Mouse (Mus musculus): Measurements from ENCODE around the gene Trappc6a. TPM values are rescaled to one million over a fixed set of nuclear protein-coding genes. Genes with fewer than 3 reads are reported as not detected.

The Trappc6a gene
- polyA plus RNA-seq, 1 experiment, result 62.1 TPM

DNA sequence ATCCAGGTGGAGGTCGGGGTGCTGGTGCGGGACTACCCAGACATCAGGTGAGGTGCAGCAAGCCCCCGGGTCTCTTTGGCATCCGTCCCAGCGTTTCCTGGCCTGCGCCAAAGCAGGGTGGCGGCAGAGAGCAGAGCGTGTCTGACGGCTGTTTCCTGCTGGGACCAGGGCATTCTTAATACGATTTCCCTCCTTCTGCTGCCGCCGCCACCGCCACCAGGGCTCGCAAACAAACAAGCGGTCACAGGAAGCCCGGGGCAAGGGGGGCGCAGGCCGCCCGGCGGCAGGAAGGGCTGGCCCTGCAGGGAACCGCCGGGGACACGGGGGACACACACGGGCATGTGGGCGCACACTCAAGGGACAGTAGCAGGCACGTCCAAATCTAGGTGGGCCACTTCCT lies 16.5 kb upstream of the Trappc6a start:
- no peak overlapping the region for H3K4me3 ChIP-seq (ENCODE audit: control insufficient read depth, low read depth, low read length)
- no peaks in the 10 kb centered on the region for H3K27me3 ChIP-seq (ENCODE audit: control insufficient read depth, insufficient read depth, low read length)
- H3K36me3 ChIP-seq (ENCODE audit: control insufficient read depth, insufficient read depth, low read length), result no peaks in the 10 kb centered on the region
- H3K27ac ChIP-seq (ENCODE audit: control insufficient read depth, insufficient read depth, low read depth, low read length), result peak overlapping the region; percentile 71
- TF ChIP-seq POLR2A (IDR thresholded peaks at IDR 0.05; ENCODE audit: control insufficient read depth, low read depth, low read length), result no peak
- no peak for TF ChIP-seq CTCF (IDR thresholded peaks at IDR 0.05; ENCODE audit: control insufficient read depth, insufficient read depth, insufficient replicate concordance, low read depth, low read length)
- H3K4me1 ChIP-seq (ENCODE audit: control insufficient read depth, insufficient read depth, low read length), result peaks cover 21% of the 10 kb centered on the region

DNA sequence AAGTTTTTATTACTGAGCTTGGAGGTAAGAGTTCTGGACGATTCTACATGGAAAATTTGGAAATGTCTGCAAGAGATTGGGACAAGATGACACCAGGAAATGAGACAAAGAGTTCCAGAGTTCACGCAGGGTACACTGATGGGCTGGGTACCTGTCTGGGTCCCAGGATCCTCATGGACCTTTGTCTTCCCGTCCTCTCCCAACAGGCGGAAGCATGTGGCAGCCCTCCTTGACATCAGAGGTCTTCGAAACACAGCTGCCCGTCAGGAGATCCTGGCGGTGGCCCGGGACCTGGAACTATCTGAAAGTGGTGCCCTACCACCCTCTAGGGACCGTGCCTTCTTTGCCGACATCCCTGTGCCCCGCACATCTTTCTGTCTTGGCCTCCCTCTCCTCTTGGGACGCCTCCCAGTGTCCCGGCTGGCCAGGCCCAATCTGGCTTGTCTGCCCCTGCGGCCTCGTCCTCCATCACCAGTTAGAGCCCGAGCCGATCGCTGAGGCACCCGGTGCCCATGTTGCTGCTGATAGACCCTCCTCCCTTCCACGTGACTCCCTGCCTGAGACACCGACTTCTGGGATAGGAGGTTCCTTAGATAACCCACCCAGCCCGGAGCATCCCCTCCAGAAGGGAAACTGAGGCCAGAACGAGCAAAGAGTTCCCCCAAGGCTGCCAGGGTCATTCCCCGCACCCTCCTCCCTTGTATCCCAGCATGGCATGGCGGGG lies 13.3 kb upstream of the Trappc6a start:
- Histone ChIP-seq H3K27ac (ENCODE audit: control insufficient read depth, insufficient read depth, low read depth, low read length) (0 out of 2 replicates have a peak overlapping the region, but pooled peaks have one; percentile 8), H3K4me3 (ENCODE audit: control insufficient read depth, low read depth, low read length) (no peak overlapping the region)
- TF ChIP-seq CTCF (IDR thresholded peaks at IDR 0.05; ENCODE audit: control insufficient read depth, insufficient read depth, insufficient replicate concordance, low read depth, low read length), result no peak
- no peak for TF ChIP-seq POLR2A (IDR thresholded peaks at IDR 0.05; ENCODE audit: control insufficient read depth, low read depth, low read length)

GRCm38 (mm10) chr7:19495521-19496213 lies 12.5 kb upstream of the Trappc6a start:
- Histone ChIP-seq H3K27me3 (ENCODE audit: control insufficient read depth, insufficient read depth, low read length) (no peaks in the 10 kb centered on the region), H3K4me3 (ENCODE audit: control insufficient read depth, low read depth, low read length) (no peak overlapping the region), H3K4me1 (ENCODE audit: control insufficient read depth, insufficient read depth, low read length) (peaks cover 17% of the 10 kb centered on the region), H3K36me3 (ENCODE audit: control insufficient read depth, insufficient read depth, low read length) (no peaks in the 10 kb centered on the region), H3K27ac (ENCODE audit: control insufficient read depth, insufficient read depth, low read depth, low read length) (peak overlapping the region; percentile 74)
- TF ChIP-seq POLR2A (IDR thresholded peaks at IDR 0.05; ENCODE audit: control insufficient read depth, low read depth, low read length), result no peak
- no peak for TF ChIP-seq CTCF (IDR thresholded peaks at IDR 0.05; ENCODE audit: control insufficient read depth, insufficient read depth, insufficient replicate concordance, low read depth, low read length)

More for the DNA sequence above, 13.3 kb upstream of the Trappc6a start:
- Histone ChIP-seq H3K36me3 (ENCODE audit: control insufficient read depth, insufficient read depth, low read length) (no peaks in the 10 kb centered on the region), H3K27me3 (ENCODE audit: control insufficient read depth, insufficient read depth, low read length) (no peaks in the 10 kb centered on the region), H3K4me1 (ENCODE audit: control insufficient read depth, insufficient read depth, low read length) (peaks cover 17% of the 10 kb centered on the region)

DNA sequence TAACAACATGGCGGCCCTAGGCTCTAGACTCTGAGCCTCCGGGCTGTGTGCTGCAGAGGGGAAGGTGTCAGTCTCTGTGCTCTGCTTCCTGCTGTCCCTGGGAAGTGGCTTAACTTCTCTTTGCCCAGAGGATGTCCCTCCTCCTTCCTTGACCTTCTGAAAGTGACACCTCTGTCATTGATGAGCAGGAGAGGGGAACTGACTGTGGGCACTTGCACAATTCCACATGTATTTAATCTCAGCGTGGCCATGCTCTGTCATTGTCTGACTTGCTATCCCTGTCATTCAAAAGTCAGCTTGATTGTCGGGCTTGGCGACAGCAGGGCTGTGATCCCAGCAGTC lies 12.0 kb upstream of the Trappc6a start:
- peaks cover 17% of the 10 kb centered on the region for H3K4me1 ChIP-seq (ENCODE audit: control insufficient read depth, insufficient read depth, low read length)
- TF ChIP-seq CTCF (IDR thresholded peaks at IDR 0.05; ENCODE audit: control insufficient read depth, insufficient read depth, insufficient replicate concordance, low read depth, low read length) (no peak), POLR2A (IDR thresholded peaks at IDR 0.05; ENCODE audit: control insufficient read depth, low read depth, low read length) (no peak)
- H3K27me3 ChIP-seq (ENCODE audit: control insufficient read depth, insufficient read depth, low read length), result no peaks in the 10 kb centered on the region
- no peak overlapping the region for H3K4me3 ChIP-seq (ENCODE audit: control insufficient read depth, low read depth, low read length)
- H3K36me3 ChIP-seq (ENCODE audit: control insufficient read depth, insufficient read depth, low read length), result no peaks in the 10 kb centered on the region
- peak overlapping the region; percentile 74 for H3K27ac ChIP-seq (ENCODE audit: control insufficient read depth, insufficient read depth, low read depth, low read length)

- Histone ChIP-seq H3K4me1 (ENCODE audit: control insufficient read depth, insufficient read depth, low read length) (peaks cover 17% of the 10 kb centered on the region), H3K27ac (ENCODE audit: control insufficient read depth, insufficient read depth, low read depth, low read length) (no peak overlapping the region), H3K36me3 (ENCODE audit: control insufficient read depth, insufficient read depth, low read length) (no peaks in the 10 kb centered on the region), H3K27me3 (ENCODE audit: control insufficient read depth, insufficient read depth, low read length) (no peaks in the 10 kb centered on the region), H3K4me3 (ENCODE audit: control insufficient read depth, low read depth, low read length) (no peak overlapping the region)
- TF ChIP-seq POLR2A (IDR thresholded peaks at IDR 0.05; ENCODE audit: control insufficient read depth, low read depth, low read length), result no peak
- TF ChIP-seq CTCF (IDR thresholded peaks at IDR 0.05; ENCODE audit: control insufficient read depth, insufficient read depth, insufficient replicate concordance, low read depth, low read length), result no peak
Measured at GRCm38 (mm10) chr7:19498326-19498725, 9.9 kb upstream of the Trappc6a start.

- H3K27ac ChIP-seq (ENCODE audit: control insufficient read depth, insufficient read depth, low read depth, low read length), result no peak overlapping the region
- H3K27me3 ChIP-seq (ENCODE audit: control insufficient read depth, insufficient read depth, low read length), result no peaks in the 10 kb centered on the region
- TF ChIP-seq CTCF (IDR thresholded peaks at IDR 0.05; ENCODE audit: control insufficient read depth, insufficient read depth, insufficient replicate concordance, low read depth, low read length), result no peak
- no peak for TF ChIP-seq POLR2A (IDR thresholded peaks at IDR 0.05; ENCODE audit: control insufficient read depth, low read depth, low read length)
- no peak overlapping the region for H3K4me3 ChIP-seq (ENCODE audit: control insufficient read depth, low read depth, low read length)
- peaks cover 8% of the 10 kb centered on the region for H3K4me1 ChIP-seq (ENCODE audit: control insufficient read depth, insufficient read depth, low read length)
- H3K36me3 ChIP-seq (ENCODE audit: control insufficient read depth, insufficient read depth, low read length), result no peaks in the 10 kb centered on the region
Measured at GRCm38 (mm10) chr7:19500420-19501363, 7.5 kb upstream of the Trappc6a start.

DNA sequence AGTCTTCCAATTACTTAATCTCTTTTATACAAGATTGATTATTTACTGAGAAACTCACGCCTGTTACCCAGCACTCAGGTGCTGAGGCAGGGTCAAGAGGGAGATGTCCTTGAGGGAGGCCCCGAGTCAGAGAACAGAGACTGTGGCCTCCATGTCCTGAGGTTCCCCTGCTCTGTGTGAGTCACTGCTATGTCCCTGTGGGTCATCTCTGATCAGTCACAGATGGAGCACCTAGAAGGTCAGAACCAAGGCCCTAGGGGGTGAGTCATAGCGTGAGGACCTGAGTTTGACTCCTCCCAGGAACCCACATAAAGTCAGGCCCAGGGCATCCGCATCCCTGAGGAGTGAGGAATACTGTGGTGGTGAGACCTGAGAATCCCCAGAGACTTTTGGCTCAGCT lies 6.5 kb upstream of the Trappc6a start:
- Histone ChIP-seq H3K36me3 (ENCODE audit: control insufficient read depth, insufficient read depth, low read length) (no peaks in the 10 kb centered on the region), H3K4me3 (ENCODE audit: control insufficient read depth, low read depth, low read length) (no peak overlapping the region)
- TF ChIP-seq CTCF (IDR thresholded peaks at IDR 0.05; ENCODE audit: control insufficient read depth, insufficient read depth, insufficient replicate concordance, low read depth, low read length) (no peak), POLR2A (IDR thresholded peaks at IDR 0.05; ENCODE audit: control insufficient read depth, low read depth, low read length) (no peak)

More for the DNA sequence above, 6.5 kb upstream of the Trappc6a start:
- Histone ChIP-seq H3K27ac (ENCODE audit: control insufficient read depth, insufficient read depth, low read depth, low read length) (no peak overlapping the region), H3K4me1 (ENCODE audit: control insufficient read depth, insufficient read depth, low read length) (peaks cover under 1% of the 10 kb centered on the region; the same call in 1 of the 2 replicates), H3K27me3 (ENCODE audit: control insufficient read depth, insufficient read depth, low read length) (no peaks in the 10 kb centered on the region)
